Mouse (Mus musculus) hindbrain, embryonic 13.5 days (tissue): Measurements from ENCODE around the gene Chn2. TPM values are rescaled to one million over a fixed set of nuclear protein-coding genes. Genes with fewer than 3 reads are reported as not detected.

Source experiments
- ATAC-seq: fragments of 200-750 bp; cut with Nextera tagmentation; 2 replicates; pipeline ENCODE4 v1.8.0; 2017; ENCODE audit warnings: moderate TSS enrichment; ENCODE audit not compliant: low FRiP score
- H3K27ac ChIP-seq: fragments of 300-500 bp; sonication (generic); 2 replicates; pipeline ENCODE4 v1.5.1; 2015; ENCODE audit warnings: inconsistent platforms, mild to moderate bottlenecking, moderate library complexity
- H3K27me3 ChIP-seq: fragments of 300-500 bp; sonication (generic); 2 replicates; pipeline ENCODE4 v1.6.1; 2015; ENCODE audit warnings: mild to moderate bottlenecking, inconsistent platforms
- H3K36me3 ChIP-seq: fragments of 300-500 bp; sonication (generic); 2 replicates; pipeline ENCODE4 v1.6.1; 2015; ENCODE audit warnings: mild to moderate bottlenecking, inconsistent platforms
- H3K4me1 ChIP-seq: fragments of 300-500 bp; sonication (generic); replicated peaks from 2 replicates; pipeline ENCODE4 v1.6.1; 2015; ENCODE audit warnings: inconsistent platforms
- H3K4me2 ChIP-seq: fragments of 300-500 bp; sonication (generic); 2 replicates; pipeline ENCODE4 v1.6.1; 2015; ENCODE audit warnings: inconsistent platforms, mild to moderate bottlenecking, moderate library complexity
- H3K4me3 ChIP-seq: fragments of 300-500 bp; sonication (generic); 2 replicates; pipeline ENCODE4 v1.5.1; 2015; ENCODE audit warnings: mild to moderate bottlenecking, inconsistent platforms
- H3K9ac ChIP-seq: fragments of 300-500 bp; sonication (generic); 2 replicates; pipeline ENCODE4 v1.6.1; 2015; ENCODE audit warnings: mild to moderate bottlenecking, inconsistent platforms
- H3K9me3 ChIP-seq: fragments of 300-500 bp; sonication (generic); 2 replicates; pipeline ENCODE4 v1.6.1; 2016; ENCODE audit warnings: inconsistent platforms
- WGBS: fragments of 180-500 bp; shearing (Covaris S2); methylation state at CpG from one replicate; pipeline ENCODE4 v1.1.7; 2015; 5-methylcytosine and 5-hydroxymethylcytosine counted together
- polyA plus RNA-seq: library from polyadenylated mRNA; unstranded; fragments of >200 nt; fragmentation: Nextera tagmentation; extraction: Ambion mirVana; gene quantifications from 2 replicates; pipeline ENCODE4 v1.2.1, GENCODE M21; 2015

Gene Chn2
- polyA plus RNA-seq, 1 experiment from 2014 or later, result 31.5 TPM

- H3K4me2 ChIP-seq, result no peak overlapping the region
- H3K4me3 ChIP-seq, result no peak overlapping the region
- H3K4me1 ChIP-seq, result peaks cover 7% of the 10 kb centered on the region
- no peak for ATAC-seq
- 86% methylated on average over 2 of the region's 2 CpGs for WGBS
- H3K27ac ChIP-seq, result no peak overlapping the region
- no peaks in the 10 kb centered on the region for H3K27me3 ChIP-seq
- H3K36me3 ChIP-seq, result peaks cover 31% of the 10 kb centered on the region
- H3K9me3 ChIP-seq, result no peaks in the 10 kb centered on the region
- no peak overlapping the region for H3K9ac ChIP-seq
Observed at GRCm38 (mm10) chr6:54297231-54297630, 257.9 kb downstream of the Chn2 start.

GRCm38 (mm10) chr6:54299417-54299816 is 260.1 kb downstream of the Chn2 start:
- no peak for ATAC-seq
- Histone ChIP-seq H3K9me3 (no peaks in the 10 kb centered on the region), H3K27me3 (no peaks in the 10 kb centered on the region), H3K36me3 (peaks cover 27% of the 10 kb centered on the region), H3K27ac (no peak overlapping the region), H3K9ac (no peak overlapping the region), H3K4me1 (peaks cover 7% of the 10 kb centered on the region), H3K4me3 (no peak overlapping the region), H3K4me2 (no peak overlapping the region)
- 88% methylated on average over 2 of the region's 2 CpGs for WGBS

DNA sequence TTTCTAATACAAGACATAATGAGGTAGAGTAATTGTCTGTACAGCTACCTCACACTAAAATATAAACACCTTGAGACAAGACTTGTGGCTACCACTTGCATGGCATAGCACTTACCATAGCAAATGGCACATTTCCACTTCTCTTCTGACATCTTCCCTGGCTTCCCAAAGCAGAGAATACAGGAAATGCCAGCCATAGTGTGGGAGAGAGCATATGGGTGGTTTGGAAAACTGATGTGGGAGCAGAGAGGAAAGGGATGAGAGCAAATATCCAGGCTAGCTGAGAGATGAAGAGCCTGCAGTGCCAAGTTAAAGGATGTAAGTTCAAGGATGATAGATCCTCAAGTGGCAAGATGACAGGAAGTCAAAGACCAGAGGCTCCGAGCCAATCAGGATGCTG is 266.4 kb downstream of the Chn2 start:
- no peak overlapping the region for H3K4me3 ChIP-seq
- no peaks in the 10 kb centered on the region for H3K9me3 ChIP-seq
- H3K27me3 ChIP-seq, result no peaks in the 10 kb centered on the region
- no peak overlapping the region for H3K9ac ChIP-seq
- WGBS, result 89% methylated on average over 1 of the region's 1 CpGs
- H3K27ac ChIP-seq, result no peak overlapping the region
- H3K36me3 ChIP-seq, result no peaks in the 10 kb centered on the region
- no peaks in the 10 kb centered on the region for H3K4me1 ChIP-seq
- ATAC-seq, result no peak
- no peak overlapping the region for H3K4me2 ChIP-seq

GRCm38 (mm10) chr6:54313071-54313470 is 273.7 kb downstream of the Chn2 start:
- 86% methylated on average over 2 of the region's 2 CpGs for WGBS
- Histone ChIP-seq H3K27ac (no peak overlapping the region), H3K4me3 (no peak overlapping the region), H3K9ac (no peak overlapping the region), H3K36me3 (no peaks in the 10 kb centered on the region), H3K4me2 (no peak overlapping the region), H3K4me1 (no peaks in the 10 kb centered on the region), H3K27me3 (no peaks in the 10 kb centered on the region), H3K9me3 (no peaks in the 10 kb centered on the region)
- ATAC-seq, result no peak

- Histone ChIP-seq H3K27me3 (0 out of 2 replicates have a peak, but pooled peaks cover 8% of the 10 kb centered on the region), H3K36me3 (no peaks in the 10 kb centered on the region), H3K9ac (no peak overlapping the region), H3K4me3 (no peak overlapping the region), H3K27ac (no peak overlapping the region), H3K4me2 (no peak overlapping the region), H3K4me1 (no peaks in the 10 kb centered on the region), H3K9me3 (no peaks in the 10 kb centered on the region)
- ATAC-seq, result no peak
- 79% methylated on average over 9 of the region's 9 CpGs for WGBS
Observed at GRCm38 (mm10) chr6:54318618-54319017, 279.3 kb downstream of the Chn2 start.

- ATAC-seq, result no peak
- no peak overlapping the region for H3K4me3 ChIP-seq
- no peaks in the 10 kb centered on the region for H3K36me3 ChIP-seq
- H3K27ac ChIP-seq, result no peak overlapping the region
- H3K4me2 ChIP-seq, result no peak overlapping the region
- H3K27me3 ChIP-seq, result peaks cover 12% of the 10 kb centered on the region
- 70% methylated on average over 3 of the region's 3 CpGs for WGBS
- H3K9ac ChIP-seq, result no peak overlapping the region
- no peaks in the 10 kb centered on the region for H3K9me3 ChIP-seq
- H3K4me1 ChIP-seq, result no peaks in the 10 kb centered on the region
Observed at GRCm38 (mm10) chr6:54319198-54319597, 279.8 kb downstream of the Chn2 start.

GRCm38 (mm10) chr6:54320236-54320635 is 280.9 kb downstream of the Chn2 start:
- H3K4me3 ChIP-seq, result no peak overlapping the region
- 70% methylated on average over 1 of the region's 1 CpGs for WGBS

DNA sequence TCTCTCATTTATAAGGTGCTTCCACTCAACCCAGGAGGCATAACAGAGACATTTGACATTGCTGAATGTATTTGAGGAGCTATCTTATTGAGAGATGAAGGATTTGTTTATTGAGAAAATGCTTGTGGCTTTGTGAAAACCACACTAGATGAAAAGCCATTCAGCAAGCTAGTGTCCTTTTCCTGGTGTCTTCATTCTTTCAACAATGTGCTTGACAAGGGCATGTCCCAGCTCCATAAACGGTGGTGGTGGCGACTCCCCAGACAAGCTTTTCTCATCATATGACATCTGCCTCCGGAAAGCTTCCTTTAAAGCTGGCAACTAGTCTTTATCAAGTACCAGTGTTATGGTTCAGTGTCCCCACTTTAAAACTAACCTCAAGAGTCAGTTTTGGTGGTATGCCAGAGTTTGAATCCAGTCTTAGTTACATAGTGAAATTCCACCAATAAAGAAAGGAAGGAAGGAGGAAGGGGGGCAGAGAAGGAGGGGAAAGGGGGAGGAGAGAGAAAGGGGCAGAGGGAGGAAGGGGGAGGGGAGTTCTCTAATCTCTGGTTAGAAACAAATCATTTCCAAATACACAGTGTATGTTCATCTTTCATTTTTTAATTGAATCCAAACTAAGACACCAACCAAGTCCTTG is 286.0 kb downstream of the Chn2 start, which contains the start of gene Prr15:
Gene Prr15 (plus strand): TSS at position 590 of the 640 bp plus-strand sequence.
- Histone ChIP-seq H3K9me3 (no peaks in the 10 kb centered on the region), H3K27ac (no peak within 1 kb of the TSS), H3K9ac (peak within 1 kb of the TSS; percentile 68; the same call in 1 of the 2 replicates), H3K27me3 (peaks cover 72% of the 10 kb centered on the region), H3K4me2 (peak within 1 kb of the TSS; percentile 98), H3K4me3 (peak within 1 kb of the TSS; percentile 49), H3K4me1 (peaks cover 21% of the 10 kb centered on the region), H3K36me3 (no peaks in the 10 kb centered on the region)
- 80% methylated on average over 3 of the region's 3 CpGs for WGBS
- no peak for ATAC-seq

More at GRCm38 (mm10) chr6:54320236-54320635, 280.9 kb downstream of the Chn2 start:
- Histone ChIP-seq H3K36me3 (no peaks in the 10 kb centered on the region), H3K4me2 (no peak overlapping the region), H3K27ac (no peak overlapping the region), H3K27me3 (peaks cover 22% of the 10 kb centered on the region), H3K4me1 (no peaks in the 10 kb centered on the region), H3K9ac (no peak overlapping the region), H3K9me3 (no peaks in the 10 kb centered on the region)
- no peak for ATAC-seq

DNA sequence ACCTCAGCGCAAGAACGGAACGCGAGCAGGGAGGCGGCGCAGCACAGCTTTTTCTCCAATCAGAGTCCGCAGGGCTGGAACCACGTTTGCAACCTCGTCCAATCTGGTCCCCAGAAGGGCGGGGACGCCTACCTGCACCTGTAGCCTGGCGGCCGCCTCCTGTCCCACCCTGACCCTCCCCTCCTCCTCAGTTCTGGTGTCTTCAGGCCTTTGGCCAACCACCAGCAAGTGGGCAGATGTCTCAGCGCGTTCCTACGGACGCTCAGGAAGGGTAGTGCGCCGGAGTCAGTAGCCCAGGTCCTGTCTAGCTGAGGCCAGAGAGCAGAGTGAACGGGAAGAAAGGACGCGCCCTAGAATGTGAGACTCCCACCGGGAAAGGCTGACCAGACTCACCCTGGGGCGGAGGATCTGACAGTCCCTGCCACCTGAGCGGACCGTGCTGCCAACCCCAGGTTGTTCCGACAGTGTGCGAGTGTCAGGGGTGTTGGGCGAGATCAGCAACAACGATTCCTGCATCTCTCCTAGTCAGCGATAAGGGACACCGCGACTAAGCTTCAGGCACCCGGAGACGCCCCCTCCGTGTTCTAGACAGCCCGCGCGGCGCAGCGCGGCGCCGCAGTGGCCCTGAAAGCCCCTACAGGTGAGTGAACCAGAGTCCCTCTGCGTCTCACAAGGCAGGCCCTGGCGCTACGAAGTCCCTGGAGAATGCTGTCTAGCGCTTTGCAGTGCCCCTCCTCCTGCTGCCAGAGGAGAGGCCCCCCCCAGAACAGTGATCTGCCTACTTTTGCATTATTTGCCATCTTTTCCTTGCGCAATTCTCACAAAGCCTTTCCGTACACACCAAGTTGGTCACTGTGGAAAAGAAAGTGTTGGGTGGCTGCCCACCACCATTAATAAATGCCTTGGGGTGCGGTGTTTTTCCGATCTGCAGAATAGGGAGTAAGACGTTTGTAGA is 287.6 kb downstream of the Chn2 start:
- no peaks in the 10 kb centered on the region for H3K36me3 ChIP-seq
- WGBS, result under 1% methylated on average over 53 of the region's 53 CpGs
- peaks cover 73% of the 10 kb centered on the region for H3K27me3 ChIP-seq
- H3K4me3 ChIP-seq, result peak overlapping the region; percentile 49
- H3K4me1 ChIP-seq, result peaks cover 24% of the 10 kb centered on the region
- peak overlapping the region; percentile 68 for H3K9ac ChIP-seq
- no peak overlapping the region for H3K27ac ChIP-seq
- peak; percentile 87 for ATAC-seq
- H3K4me2 ChIP-seq, result peak overlapping the region; percentile 98
- no peaks in the 10 kb centered on the region for H3K9me3 ChIP-seq

DNA sequence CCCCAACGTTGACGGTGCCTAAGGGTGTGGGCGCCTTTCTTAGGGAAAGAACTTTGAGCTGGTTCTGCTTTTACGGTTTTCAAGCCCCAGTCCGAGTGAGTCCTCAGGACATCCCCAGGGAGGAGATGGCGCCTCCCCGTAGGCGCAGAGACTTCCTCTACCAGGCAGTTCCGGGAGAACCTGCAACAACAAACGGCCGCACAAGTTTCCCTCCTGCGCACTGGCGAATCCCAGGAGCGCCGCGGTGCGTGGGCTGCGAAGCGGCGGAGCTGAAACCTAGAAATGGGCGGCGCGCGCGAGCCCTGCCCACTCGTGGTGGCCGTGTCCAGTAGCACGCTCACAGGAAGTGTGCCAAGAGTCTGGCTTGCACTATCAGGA is 288.3 kb downstream of the Chn2 start:
- Histone ChIP-seq H3K4me3 (peak overlapping the region; percentile 49), H3K9me3 (no peaks in the 10 kb centered on the region), H3K27ac (no peak overlapping the region), H3K4me2 (peak overlapping the region; percentile 98), H3K27me3 (peaks cover 72% of the 10 kb centered on the region), H3K4me1 (peaks cover 30% of the 10 kb centered on the region), H3K36me3 (no peaks in the 10 kb centered on the region), H3K9ac (peak overlapping the region; percentile 68)
- under 1% methylated on average over 28 of the region's 28 CpGs for WGBS
- no peak for ATAC-seq

GRCm38 (mm10) chr6:54328783-54329182 is 289.4 kb downstream of the Chn2 start:
- Histone ChIP-seq H3K36me3 (no peaks in the 10 kb centered on the region), H3K9ac (no peak overlapping the region), H3K4me1 (peaks cover 41% of the 10 kb centered on the region), H3K27me3 (peaks cover 65% of the 10 kb centered on the region), H3K9me3 (no peaks in the 10 kb centered on the region), H3K27ac (no peak overlapping the region), H3K4me2 (no peak overlapping the region), H3K4me3 (no peak overlapping the region)
- no peak for ATAC-seq
- 98% methylated on average over 5 of the region's 5 CpGs for WGBS

DNA sequence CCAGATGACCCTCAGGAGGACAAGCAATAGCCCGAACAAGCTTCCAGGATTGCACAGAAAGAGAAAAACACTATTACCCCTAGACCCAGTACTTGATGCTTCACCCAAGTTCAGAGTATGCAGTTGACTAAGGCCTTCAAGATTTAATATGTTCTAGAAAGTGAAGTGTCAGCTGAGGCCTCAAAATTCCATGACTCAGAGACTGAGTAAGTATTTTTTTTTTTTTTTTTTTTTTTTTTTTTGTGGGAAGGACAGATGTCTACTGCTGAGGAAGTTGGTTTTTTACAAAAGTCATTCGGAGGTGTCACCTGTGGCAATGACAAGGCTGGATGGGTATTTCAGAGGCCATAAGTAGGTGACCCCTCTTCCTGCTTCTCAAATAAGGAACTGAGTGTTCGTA is 290.2 kb downstream of the Chn2 start:
- Histone ChIP-seq H3K9me3 (no peaks in the 10 kb centered on the region), H3K9ac (no peak overlapping the region), H3K27ac (no peak overlapping the region), H3K4me1 (peaks cover 45% of the 10 kb centered on the region), H3K4me2 (no peak overlapping the region), H3K27me3 (peaks cover 57% of the 10 kb centered on the region), H3K36me3 (no peaks in the 10 kb centered on the region), H3K4me3 (no peak overlapping the region)
- no peak for ATAC-seq
- 87% methylated on average over 3 of the region's 3 CpGs for WGBS
